Mouse (Mus musculus) kidney, postnatal 4 days (tissue): ENCODE measurements around the gene Psmb11.

Source experiments
- DNase-seq, 2 experiments: peaks; one replicate each; pipeline ENCODE4 v3.0.0; 2021; ENCODE audit warnings: mixed read lengths in 2 of 2

The Psmb11 gene

GRCm38 (mm10) chr14:54621133-54621532 is at the start of gene Psmb11:
TSS of gene Psmb11 (plus strand) at chr14:54621433.
- no peak for DNase-seq

GRCm38 (mm10) chr14:54572122-54572521 is 49.1 kb upstream of the Psmb11 start:
- no peak for DNase-seq

GRCm38 (mm10) chr14:54572790-54573736 is 48.2 kb upstream of the Psmb11 start:
- peak; percentile 76 to 87 for DNase-seq

GRCm38 (mm10) chr14:54574253-54574652 is 47.0 kb upstream of the Psmb11 start:
- peak; percentile 39 to 42 for DNase-seq

- DNase-seq = no peak
Observed at GRCm38 (mm10) chr14:54575031-54575430, 46.2 kb upstream of the Psmb11 start.

- DNase-seq = peak; percentile 94 to 96
Observed at GRCm38 (mm10) chr14:54575631-54576030, 45.6 kb upstream of the Psmb11 start.

- DNase-seq = peak; percentile 67 to 78
Observed at GRCm38 (mm10) chr14:54576241-54577088, 44.8 kb upstream of the Psmb11 start.

- peak; percentile 93 to 96 for DNase-seq
Observed at GRCm38 (mm10) chr14:54577089-54577982, 43.9 kb upstream of the Psmb11 start, which contains the start of gene Ajuba. TSS of gene Ajuba (minus strand) at chr14:54577558.

GRCm38 (mm10) chr14:54578063-54578462 is 43.2 kb upstream of the Psmb11 start:
- DNase-seq = peak; percentile 45 to 66

GRCm38 (mm10) chr14:54579638-54580037 is 41.6 kb upstream of the Psmb11 start:
- no peak for DNase-seq

GRCm38 (mm10) chr14:54582536-54582935 is 38.7 kb upstream of the Psmb11 start:
- no peak for DNase-seq

- DNase-seq = peak; percentile 80 to 85
Observed at GRCm38 (mm10) chr14:54583681-54584338, 37.4 kb upstream of the Psmb11 start.

GRCm38 (mm10) chr14:54591056-54591455 is 30.2 kb upstream of the Psmb11 start:
- DNase-seq = no peak

GRCm38 (mm10) chr14:54592319-54592934 is 28.8 kb upstream of the Psmb11 start:
- DNase-seq = peak; percentile 63 to 73

GRCm38 (mm10) chr14:54594055-54594454 is 27.2 kb upstream of the Psmb11 start:
- no peak for DNase-seq

GRCm38 (mm10) chr14:54594631-54595414 is 26.4 kb upstream of the Psmb11 start:
- no peak for DNase-seq

GRCm38 (mm10) chr14:54597084-54597483 is 24.1 kb upstream of the Psmb11 start:
- no peak for DNase-seq

- no peak for DNase-seq
Observed at GRCm38 (mm10) chr14:54601601-54602000, 19.6 kb upstream of the Psmb11 start.

GRCm38 (mm10) chr14:54602613-54603012 is 18.6 kb upstream of the Psmb11 start:
- peak; percentile 20 to 38 for DNase-seq

GRCm38 (mm10) chr14:54603038-54603654 is 18.1 kb upstream of the Psmb11 start:
- DNase-seq = peak; percentile 96 to 98
